Mouse (Mus musculus): ENCODE results near the gene Irf3.

Irf3 gene

GRCm38 (mm10) chr7:45027761-45028160, 30.3 kb downstream of the Irf3 start:
- DNase-seq (ENCODE audit: extremely low read depth, insufficient read length, low spot score) = no peak

- no peak for DNase-seq (ENCODE audit: extremely low read depth, insufficient read length, low spot score)
Measured at GRCm38 (mm10) chr7:45028351-45028750, 30.9 kb downstream of the Irf3 start.

DNA sequence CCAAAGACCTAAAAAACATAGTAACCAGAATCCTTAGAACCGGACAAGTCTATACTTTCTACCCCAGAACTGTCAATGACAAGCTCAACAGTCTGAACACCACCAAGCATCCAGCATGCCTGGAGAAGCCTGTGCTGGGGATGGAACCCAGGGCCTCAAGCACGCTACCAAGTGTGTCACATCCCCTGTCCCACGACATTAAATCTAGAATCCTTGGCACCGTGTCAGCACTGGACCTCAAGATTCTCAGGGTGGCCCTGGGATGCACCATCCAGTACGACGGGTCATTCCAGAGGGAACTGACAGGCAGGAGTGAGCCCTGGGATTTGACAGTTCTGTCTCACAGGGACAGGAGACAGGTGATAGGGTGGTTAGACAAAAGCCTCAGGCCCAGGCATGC, 32.5 kb downstream of the Irf3 start:
- no peak for DNase-seq (ENCODE audit: extremely low read depth, insufficient read length, low spot score)

DNA sequence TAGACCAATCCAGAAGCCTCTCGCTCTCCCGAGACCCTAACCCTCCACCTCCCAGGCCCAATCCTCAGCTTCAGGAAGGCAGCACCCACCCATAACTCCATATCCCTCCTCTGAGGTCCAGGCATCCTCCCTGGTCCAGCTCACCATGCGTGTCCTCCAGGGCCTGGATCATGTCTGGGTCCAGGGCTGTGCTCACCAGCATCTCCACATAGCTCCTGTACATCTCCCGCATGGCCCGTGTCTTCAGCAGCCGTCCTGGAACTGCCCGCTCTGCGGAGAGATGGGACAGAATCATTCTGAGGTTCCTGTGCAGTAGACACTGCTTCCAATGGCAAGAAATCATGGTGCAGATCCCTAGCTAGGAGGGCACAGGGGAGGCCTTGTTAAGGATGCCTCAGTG, 33.4 kb downstream of the Irf3 start:
- DNase-seq (ENCODE audit: extremely low read depth, insufficient read length, low spot score) = no peak

GRCm38 (mm10) chr7:45033722-45034359, 36.4 kb downstream of the Irf3 start:
- no peak for DNase-seq (ENCODE audit: extremely low read depth, insufficient read length, low spot score)

GRCm38 (mm10) chr7:45035631-45036030, 38.2 kb downstream of the Irf3 start:
- DNase-seq (ENCODE audit: extremely low read depth, insufficient read length, low spot score) = no peak

DNA sequence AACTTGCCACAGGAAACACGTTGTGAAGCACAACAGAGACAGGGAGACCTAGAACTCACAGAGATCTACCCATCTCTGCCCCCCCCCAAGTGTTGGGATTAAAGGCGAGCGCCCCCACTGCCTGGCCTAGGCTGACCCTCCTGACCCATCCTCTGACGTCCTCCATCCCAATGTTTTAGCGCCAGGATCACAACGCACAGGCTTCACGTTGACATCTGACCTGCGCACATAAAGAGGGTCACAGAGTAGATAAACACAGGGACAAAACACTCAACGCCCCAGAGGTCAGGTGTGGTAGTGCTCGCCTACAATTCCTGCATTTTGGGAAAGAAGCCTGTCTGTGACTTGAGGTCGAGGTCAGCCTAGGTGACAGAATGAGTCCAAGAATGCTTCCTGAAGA, 39.3 kb downstream of the Irf3 start:
- DNase-seq (ENCODE audit: extremely low read depth, insufficient read length, low spot score) = no peak

- DNase-seq (ENCODE audit: extremely low read depth, insufficient read length, low spot score) = no peak
Measured at GRCm38 (mm10) chr7:45037720-45038361, 40.4 kb downstream of the Irf3 start.

GRCm38 (mm10) chr7:45038411-45038810, 41.0 kb downstream of the Irf3 start:
- DNase-seq (ENCODE audit: extremely low read depth, insufficient read length, low spot score) = no peak

DNA sequence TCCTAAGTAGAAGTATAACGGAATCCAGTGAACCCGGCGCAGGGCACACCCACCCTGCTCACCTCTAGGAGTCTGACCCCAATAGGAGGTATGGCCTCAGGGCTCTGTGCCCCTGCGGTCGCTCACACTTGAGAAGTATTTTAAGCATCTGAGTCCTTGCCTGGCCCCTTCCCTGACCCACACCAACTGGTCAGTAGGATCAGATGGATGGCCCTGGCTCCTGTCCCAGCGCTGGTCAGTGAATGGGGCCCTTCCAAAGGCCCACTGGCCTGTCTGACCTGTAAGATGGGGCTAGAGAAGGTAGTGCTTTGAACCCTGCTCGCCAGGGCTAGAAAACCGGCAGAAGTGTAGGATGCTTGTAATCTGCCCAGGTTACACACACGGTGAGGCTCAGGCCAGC, 43.4 kb downstream of the Irf3 start:
- no peak for DNase-seq (ENCODE audit: extremely low read depth, insufficient read length, low spot score)

DNA sequence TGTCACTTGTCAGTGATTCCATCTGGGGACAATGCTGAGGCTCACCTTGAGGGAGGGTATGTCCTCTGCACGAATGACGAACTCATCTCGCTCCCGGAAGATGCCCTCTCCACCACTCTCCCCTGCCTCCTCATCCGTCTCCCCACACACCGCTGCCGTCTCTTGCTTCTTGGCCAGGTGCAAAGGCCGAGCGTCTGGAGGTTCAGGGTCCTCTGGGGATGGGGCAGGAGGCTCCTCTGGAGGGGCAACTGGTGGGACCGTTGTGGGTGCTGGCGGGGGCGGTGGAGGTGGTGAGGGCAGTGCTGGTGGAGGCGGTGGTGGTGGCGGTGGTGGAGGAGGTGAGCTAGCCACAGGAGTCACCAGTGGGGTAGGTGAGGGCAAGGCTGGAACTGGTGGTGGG, 45.9 kb downstream of the Irf3 start:
- DNase-seq (ENCODE audit: extremely low read depth, insufficient read length, low spot score) = no peak

DNA sequence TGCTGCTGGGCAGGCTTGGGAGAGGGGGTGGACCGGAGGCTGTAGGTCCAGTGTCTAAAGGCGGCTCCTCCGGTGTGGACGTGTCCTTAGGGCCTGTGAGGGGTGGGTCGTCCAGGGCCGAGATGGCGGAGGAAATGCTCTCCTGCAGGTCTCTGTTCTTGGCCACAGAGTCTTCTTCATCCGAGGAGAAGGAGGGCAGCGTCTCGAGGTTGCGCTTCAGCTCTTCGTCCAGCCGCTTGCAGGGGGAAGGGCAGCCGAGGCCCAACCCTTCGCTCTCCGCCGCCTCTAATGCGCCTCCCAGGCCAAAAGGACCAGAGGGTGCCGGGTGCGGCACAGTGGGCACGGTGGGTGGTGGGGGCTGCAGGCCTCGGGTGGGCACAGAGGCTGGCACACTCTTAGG, 48.3 kb downstream of the Irf3 start:
- DNase-seq (ENCODE audit: extremely low read depth, insufficient read length, low spot score) = no peak

DNA sequence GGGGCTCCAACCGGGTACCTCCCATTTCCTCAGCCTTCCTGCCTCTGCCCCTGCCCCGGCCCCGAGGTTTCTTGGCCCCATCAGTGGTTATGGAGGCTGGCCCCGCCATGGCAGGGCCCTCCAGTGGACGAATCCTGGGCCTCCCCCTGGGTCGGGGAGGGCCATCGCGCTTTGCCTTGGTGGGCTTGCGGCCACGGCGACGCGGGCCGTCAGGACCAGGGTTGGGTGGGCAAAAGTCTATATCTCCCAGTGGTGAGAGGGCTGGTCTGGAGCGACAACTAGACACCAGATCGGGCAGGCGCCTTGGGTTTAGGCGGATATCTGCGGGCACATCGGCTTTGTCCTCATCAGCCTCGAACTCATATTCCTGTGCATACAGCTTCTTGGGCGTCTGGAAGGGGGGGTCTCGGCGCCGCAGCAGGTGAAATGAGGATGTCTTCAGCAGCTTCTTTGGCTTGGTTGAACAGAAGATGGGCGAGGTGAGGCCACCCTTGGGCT, 49.5 kb downstream of the Irf3 start:
- no peak for DNase-seq (ENCODE audit: extremely low read depth, insufficient read length, low spot score)

DNA sequence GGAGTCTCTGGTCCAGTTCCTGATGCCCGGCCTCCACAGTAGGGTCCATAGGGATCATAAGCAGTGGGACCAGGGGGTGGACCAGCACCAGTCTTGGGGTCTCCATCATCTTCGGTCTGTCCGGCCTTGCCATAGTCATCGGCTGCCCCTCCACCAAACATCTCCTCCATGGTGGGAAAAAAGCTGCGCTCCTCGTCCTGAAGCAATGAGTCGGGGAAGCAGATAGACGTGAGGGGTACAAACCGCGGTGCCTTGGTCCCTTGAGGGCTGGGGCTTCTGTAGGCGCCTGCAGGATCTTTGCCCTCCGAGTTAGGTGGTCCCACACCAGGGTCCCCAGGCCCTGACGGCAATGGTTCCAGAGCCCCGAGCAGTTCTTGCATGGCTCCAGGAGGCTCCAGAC, 50.0 kb downstream of the Irf3 start:
- no peak for DNase-seq (ENCODE audit: extremely low read depth, insufficient read length, low spot score)

DNA sequence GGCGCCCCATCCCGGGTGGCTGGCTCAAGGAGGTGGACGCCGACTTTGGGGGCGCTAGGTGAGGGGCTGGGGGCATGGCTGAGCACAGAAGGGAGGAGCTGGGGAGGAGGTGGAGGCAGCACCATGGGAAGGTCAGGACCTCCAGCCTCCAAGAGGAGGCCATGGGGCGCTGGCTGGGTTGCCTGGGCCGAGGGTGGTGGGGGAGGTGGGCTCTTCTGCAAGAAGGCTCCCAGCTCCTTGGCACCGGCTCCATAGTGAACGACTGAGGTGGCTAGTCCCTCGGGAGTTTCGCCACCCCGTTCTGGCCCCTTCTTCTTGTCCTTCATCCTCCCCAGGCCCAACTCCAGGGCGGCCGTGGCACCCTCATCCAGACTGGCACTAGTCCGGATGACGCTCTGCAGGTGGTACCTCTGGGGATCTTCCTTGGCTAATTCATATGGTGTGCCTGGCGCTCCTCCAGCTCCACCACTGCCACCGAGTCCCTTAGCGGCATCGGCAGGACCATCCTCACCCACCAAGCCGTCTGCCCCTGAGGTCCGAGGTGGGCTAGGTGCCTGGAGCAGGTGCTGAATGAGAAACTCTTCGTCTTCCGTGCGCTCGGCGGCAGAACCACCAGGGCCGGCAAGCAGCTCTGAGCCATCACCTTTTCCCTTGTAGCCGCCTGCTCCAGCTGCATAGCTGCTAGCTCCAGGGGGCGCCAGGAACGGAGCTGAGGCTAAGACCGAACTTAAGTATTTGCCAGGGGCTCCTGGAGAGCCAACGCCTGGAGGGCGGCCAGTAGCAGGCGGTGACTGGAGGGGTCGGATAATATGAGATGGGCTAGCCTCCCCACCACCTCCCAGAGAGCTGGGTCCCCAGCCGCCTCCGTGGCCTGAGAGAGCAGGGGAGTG, 50.8 kb downstream of the Irf3 start:
- DNase-seq (ENCODE audit: extremely low read depth, insufficient read length, low spot score) = no peak

DNA sequence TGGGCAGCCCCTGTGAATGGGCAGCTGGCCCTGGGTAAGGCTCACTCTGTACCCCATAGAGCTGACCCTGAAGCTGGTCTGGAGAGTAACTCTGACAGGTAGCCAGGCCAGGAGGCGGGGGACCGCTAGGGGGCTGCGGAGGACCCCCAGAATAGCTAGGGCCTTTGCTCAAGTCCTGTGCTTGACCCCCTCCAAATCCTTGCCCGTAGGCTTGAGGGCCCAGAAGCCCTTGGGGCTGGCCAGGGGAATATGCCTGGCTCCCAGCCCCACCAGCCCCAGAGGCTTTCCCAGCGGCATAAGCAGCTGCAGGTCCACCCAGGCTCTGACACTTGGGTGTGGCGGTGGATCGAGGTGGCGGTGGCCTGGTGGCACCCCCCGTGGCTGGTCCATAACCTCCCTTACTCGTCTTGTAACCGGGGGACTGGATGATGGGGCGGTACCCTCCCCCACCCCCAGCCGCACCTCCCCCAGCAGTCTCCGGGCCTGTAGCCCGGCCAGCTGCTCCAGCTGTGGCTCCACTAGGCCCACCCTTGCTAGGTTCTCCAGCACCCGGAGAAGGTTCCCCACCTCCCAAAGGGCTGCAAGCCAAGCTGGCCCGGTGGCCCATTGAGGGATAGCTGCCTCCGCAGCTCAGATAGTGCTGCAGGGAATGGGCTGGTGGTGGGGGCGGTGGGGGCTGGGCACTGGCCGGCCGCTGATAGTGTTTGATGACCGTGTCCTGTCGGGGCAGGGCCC, 51.6 kb downstream of the Irf3 start:
- DNase-seq (ENCODE audit: extremely low read depth, insufficient read length, low spot score) = no peak

- no peak for DNase-seq (ENCODE audit: extremely low read depth, insufficient read length, low spot score)
Measured at GRCm38 (mm10) chr7:45050945-45051600, 53.6 kb downstream of the Irf3 start.

DNA sequence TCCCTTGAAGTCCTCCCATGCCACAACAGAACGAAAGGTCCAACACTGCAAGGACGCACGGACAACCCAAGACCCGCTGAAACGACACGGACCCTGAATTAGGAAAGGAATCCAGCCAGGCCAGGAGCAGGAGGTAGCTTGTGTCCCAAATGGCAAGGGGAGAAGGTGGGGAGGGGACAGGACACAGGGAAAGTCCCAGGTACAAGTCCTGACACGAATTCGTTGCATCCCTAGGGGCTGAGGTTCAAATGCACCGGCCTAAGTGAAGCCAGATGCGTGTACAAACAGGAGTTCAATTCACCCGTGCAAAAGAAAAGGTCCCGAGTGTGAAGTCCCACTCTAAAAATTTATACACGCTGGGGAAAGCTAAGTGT, 54.1 kb downstream of the Irf3 start:
- DNase-seq (ENCODE audit: extremely low read depth, insufficient read length, low spot score) = no peak

Data from 3134 (cell line).